Mouse (Mus musculus) spleen, adult 2 months (tissue): ENCODE data around the gene Stk38.

Experiments
- CTCF ChIP-seq: fragments of 200-500 bp; IDR thresholded peaks from 2 replicates; pipeline ENCODE4 v1.5.1; 2011; ENCODE audit warnings: mild to moderate bottlenecking, inconsistent platforms; ENCODE audit not compliant: insufficient read depth, insufficient read length, insufficient replicate concordance; ENCODE audit errors: extremely low read depth
- POLR2A ChIP-seq: fragments of 200-500 bp; IDR thresholded peaks from 2 replicates; pipeline ENCODE4 v1.6.1; 2011; ENCODE audit warnings: low read depth, low read length, inconsistent platforms

DNA sequence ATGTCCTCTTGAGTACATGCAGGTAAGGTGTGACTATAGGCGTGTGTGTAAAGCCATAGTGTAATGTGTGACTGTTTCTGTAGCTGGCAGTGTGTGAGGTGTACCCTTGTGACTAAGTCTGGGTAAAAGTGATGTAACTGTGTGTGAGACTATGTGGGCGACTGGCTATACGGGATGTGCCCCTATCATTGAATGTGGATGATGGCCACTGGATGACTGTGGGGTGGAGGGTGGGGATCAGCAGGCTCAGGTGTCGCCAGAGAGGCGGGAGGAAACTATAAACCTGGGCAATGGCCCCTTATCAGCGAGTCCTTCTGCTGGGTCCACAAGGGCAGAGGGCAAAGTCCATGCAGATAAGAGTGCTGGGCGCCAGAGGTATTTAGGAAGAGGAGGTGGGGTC is 42.1 kb upstream of the Stk38 start:
- TF ChIP-seq CTCF, result no peak
- no peak for TF ChIP-seq POLR2A
